Mouse (Mus musculus): ENCODE measurements around the gene Otulinl.

GRCm38 (mm10) chr15:27662699-27663098, 18.7 kb downstream of the Otulinl start:
- TF ChIP-seq POLR2A (IDR thresholded peaks at IDR 0.05; ENCODE audit: control insufficient read depth, low read depth, low read length) (no peak), CTCF (IDR thresholded peaks at IDR 0.05; ENCODE audit: control insufficient read depth, insufficient read depth, insufficient replicate concordance, low read depth, low read length) (no peak)
